Mouse (Mus musculus) kidney, adult 2 months (tissue): Measurements from ENCODE around the gene Apln. TPM values are rescaled to one million over a fixed set of nuclear protein-coding genes. Genes with fewer than 3 reads are reported as not detected.
A peak's percentile ranks its signal among the peaks of the same experiment; 100 is the strongest.

ENCODE experiments used
- DNase-seq: peaks from one replicate; pipeline ENCODE4 v3.0.0; 2021
- H3K27ac ChIP-seq: fragments of 200-500 bp; 2 replicates; pipeline ENCODE4 v1.5.1; 2012; ENCODE audit warnings: low read depth, low read length, control low read depth, inconsistent platforms; ENCODE audit not compliant: insufficient read depth
- H3K27me3 ChIP-seq: fragments of 200-500 bp; replicated peaks from 2 replicates; pipeline ENCODE4 v1.6.1; 2012; ENCODE audit warnings: mild to moderate bottlenecking, moderate library complexity, low read length, inconsistent platforms; ENCODE audit not compliant: control insufficient read depth, insufficient read depth
- H3K36me3 ChIP-seq: fragments of 200-500 bp; 2 replicates; pipeline ENCODE4 v1.6.1; 2012; ENCODE audit warnings: mild to moderate bottlenecking, moderate library complexity, low read length, inconsistent platforms; ENCODE audit not compliant: control insufficient read depth, insufficient read depth
- H3K4me1 ChIP-seq: fragments of 200-500 bp; 2 replicates; pipeline ENCODE4 v1.6.1; 2011; ENCODE audit warnings: low read length; ENCODE audit not compliant: control insufficient read depth, insufficient read depth
- H3K4me3 ChIP-seq: fragments of 200-500 bp; 2 replicates; pipeline ENCODE4 v1.5.1; 2011; ENCODE audit warnings: mild to moderate bottlenecking, low read depth, low read length, control low read depth; ENCODE audit not compliant: insufficient read depth
- CTCF ChIP-seq: fragments of 200-500 bp; conservative IDR thresholded peaks from 2 replicates; pipeline ENCODE4 v1.5.1; 2011; ENCODE audit warnings: low read depth, mild to moderate bottlenecking, control low read depth, low read length, moderate library complexity, mixed read lengths; ENCODE audit not compliant: insufficient read depth, insufficient read length
- POLR2A ChIP-seq: fragments of 200-500 bp; IDR thresholded peaks from one replicate; pipeline ENCODE4 v1.6.1; 2011; ENCODE audit warnings: low read depth, low read length, control low read depth
- WGBS: fragments of 180-500 bp; shearing (Covaris S2); methylation state at CpG from one replicate; pipeline ENCODE4 v1.1.7; 2018; 5-methylcytosine and 5-hydroxymethylcytosine counted together
- polyA plus RNA-seq: library from polyadenylated mRNA; depleted of rRNA; stranded (reverse); fragments of >200 nt; gene quantifications from 2 replicates; pipeline ENCODE4 v1.2.3, GENCODE M21; 2012; rRNA removed

Apln gene
- polyA plus RNA-seq, 1 experiment = 8.1 TPM

GRCm38 (mm10) chrX:47988024-47988423 is 46.6 kb downstream of the Apln start:
- no peaks in the 10 kb centered on the region for H3K27me3 ChIP-seq
- no peaks in the 10 kb centered on the region for H3K36me3 ChIP-seq
- H3K4me1 ChIP-seq = no peaks in the 10 kb centered on the region
- DNase-seq = no peak
- TF ChIP-seq POLR2A (no peak), CTCF (no peak)
- no peak overlapping the region for H3K4me3 ChIP-seq
- no peak overlapping the region for H3K27ac ChIP-seq
- WGBS = 48% methylated on average over 8 of the region's 8 CpGs

- DNase-seq = peak; percentile 68
- H3K4me3 ChIP-seq = no peak overlapping the region
- TF ChIP-seq POLR2A (no peak), CTCF (peak; percentile 48)
These were observed 49.5 kb downstream of the Apln start for GRCm38 (mm10) chrX:47985000-47985619.

GRCm38 (mm10) chrX:47977078-47977477 is 57.6 kb downstream of the Apln start:
- no peak overlapping the region for H3K27ac ChIP-seq
- no peak for DNase-seq
- TF ChIP-seq CTCF (no peak), POLR2A (no peak)
- 78% methylated on average over 5 of the region's 5 CpGs for WGBS
- no peaks in the 10 kb centered on the region for H3K27me3 ChIP-seq
- H3K4me1 ChIP-seq = peaks cover 2% of the 10 kb centered on the region; the same call in 1 of the 2 replicates
- H3K4me3 ChIP-seq = no peak overlapping the region
- no peaks in the 10 kb centered on the region for H3K36me3 ChIP-seq

More at GRCm38 (mm10) chrX:47985000-47985619, 49.5 kb downstream of the Apln start:
- no peaks in the 10 kb centered on the region for H3K4me1 ChIP-seq
- H3K27ac ChIP-seq = no peak overlapping the region
- no peaks in the 10 kb centered on the region for H3K36me3 ChIP-seq
- whole genome bisulfite sequencing = under 1% methylated on average over 19 of the region's 19 CpGs
- no peaks in the 10 kb centered on the region for H3K27me3 ChIP-seq

- Histone ChIP-seq H3K4me3 (no peak overlapping the region), H3K4me1 (peaks cover 2% of the 10 kb centered on the region; the same call in 1 of the 2 replicates), H3K27me3 (no peaks in the 10 kb centered on the region), H3K27ac (no peak overlapping the region; the same call in 1 of the 2 replicates), H3K36me3 (no peaks in the 10 kb centered on the region)
- WGBS = 64% methylated on average over 4 of the region's 4 CpGs
- TF ChIP-seq POLR2A = no peak
- no peak for TF ChIP-seq CTCF
- DNase-seq = no peak
These were observed 58.1 kb downstream of the Apln start for GRCm38 (mm10) chrX:47976551-47976950.

Other genes starting within 250 kb of the Apln start
- gene Smarca1, start 141.9 kb downstream of the Apln start, polyA plus RNA-seq = 0.07 and 0.27 TPM in 2 replicates
- gene Ocrl, start 122.5 kb downstream of the Apln start, polyA plus RNA-seq = 10.2 and 10.5 TPM in 2 replicates
- 25.8 and 32.5 TPM in 2 replicates for gene Xpnpep2, start 73.9 kb upstream of the Apln start, polyA plus RNA-seq
- gene Sash3, start 111.6 kb upstream of the Apln start, polyA plus RNA-seq = 1.5 and 6.8 TPM in 2 replicates
- gene Zdhhc9, start 174.0 kb upstream of the Apln start, polyA plus RNA-seq = 75.7 and 77.0 TPM in 2 replicates
- gene Utp14a, start 222.0 kb upstream of the Apln start, polyA plus RNA-seq = 1.6 and 2.4 TPM in 2 replicates